Mouse (Mus musculus): ENCODE results near the gene Ucn3. TPM values are rescaled to one million over a fixed set of nuclear protein-coding genes. Genes with fewer than 3 reads are reported as not detected.

Ucn3 gene
- 26.9 TPM for polyA plus RNA-seq (2015; fragmentation: Illumina TruSeq; extraction: RNeasy Lipid Tissue Mini Kit (QIAGEN cat#74804); ENCODE audit: insufficient read depth, low read depth, low replicate concordance)

DNA sequence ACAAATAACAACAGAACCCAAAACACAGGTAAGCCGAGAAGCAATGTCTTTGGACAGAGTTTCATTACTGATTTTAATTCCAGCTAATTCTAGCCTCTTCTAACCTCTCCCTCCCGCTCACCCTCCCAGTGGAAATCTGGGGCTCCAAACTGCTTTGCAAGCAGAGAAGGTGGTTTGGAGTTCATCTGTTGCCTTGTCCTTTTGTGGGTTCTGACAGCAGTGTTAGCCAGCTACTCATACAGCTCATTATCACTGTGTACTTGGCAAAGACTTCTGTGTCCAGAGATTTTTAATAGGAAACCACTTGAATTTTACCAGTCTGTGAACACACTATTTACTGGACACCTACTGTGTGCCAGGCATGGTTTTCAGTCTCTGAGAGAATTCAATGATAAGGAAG lies at the start of gene Ucn3:
Ucn3 (minus strand) TSS at position 101 of the 400 bp plus-strand sequence.

DNA sequence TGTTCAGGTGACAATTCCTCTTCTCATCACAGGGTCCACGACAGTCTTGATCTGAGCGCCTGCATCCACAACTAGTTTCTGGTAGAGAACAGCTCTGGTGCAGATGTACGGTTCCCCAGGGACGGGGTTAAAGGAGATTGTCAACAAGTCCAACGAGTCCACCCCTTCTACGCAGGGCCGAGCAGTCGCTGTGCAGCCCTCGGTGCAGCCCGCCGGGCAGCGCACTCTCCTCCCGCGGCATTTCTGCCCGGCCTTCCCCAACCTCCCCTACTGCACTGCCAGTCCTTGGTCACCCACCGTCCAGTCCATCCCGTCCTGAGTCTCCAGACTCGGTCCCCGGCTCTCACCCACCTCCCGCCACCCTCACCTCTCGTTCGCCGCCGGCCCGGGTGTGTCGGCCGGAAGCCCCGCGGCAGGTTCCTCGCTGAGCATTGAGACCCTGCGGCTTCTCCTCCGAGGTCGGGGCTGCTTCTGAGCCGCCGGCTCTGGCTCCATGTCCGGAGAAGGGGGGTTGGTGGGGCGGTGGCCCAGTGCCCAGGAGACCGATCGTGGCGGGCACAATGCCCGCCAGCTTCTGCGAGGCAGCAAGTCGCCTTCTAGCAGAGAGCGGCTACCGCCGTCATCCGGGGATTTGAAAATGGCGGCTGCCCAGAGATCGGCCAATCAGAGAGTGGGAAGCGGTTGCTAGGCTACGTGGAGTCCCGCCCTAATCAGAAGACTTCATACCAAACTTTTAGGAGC lies 27.4 kb downstream of the Ucn3 start, which contains the start of the genes Net1 and Tubal3:
Net1 (minus strand) TSS at position 650 of the 741 bp plus-strand sequence.
Tubal3 (plus strand) TSS at position 704 of the 741 bp plus-strand sequence.

Other genes starting within 250 kb of the Ucn3 start
- not detected for gene Calml3, start 141.0 kb downstream of the Ucn3 start, polyA plus RNA-seq (2015; fragmentation: Illumina TruSeq; extraction: RNeasy Lipid Tissue Mini Kit (QIAGEN cat#74804); ENCODE audit: insufficient read depth, low read depth, low replicate concordance)
- gene Calm4, start 107.6 kb downstream of the Ucn3 start, polyA plus RNA-seq (2015; fragmentation: Illumina TruSeq; extraction: RNeasy Lipid Tissue Mini Kit (QIAGEN cat#74804); ENCODE audit: insufficient read depth, low read depth, low replicate concordance), result not detected
- not detected for gene Calm5, start 91.2 kb downstream of the Ucn3 start, polyA plus RNA-seq (2015; fragmentation: Illumina TruSeq; extraction: RNeasy Lipid Tissue Mini Kit (QIAGEN cat#74804); ENCODE audit: insufficient read depth, low read depth, low replicate concordance)
- gene Net1, start 27.1 kb downstream of the Ucn3 start, polyA plus RNA-seq (2015; fragmentation: Illumina TruSeq; extraction: RNeasy Lipid Tissue Mini Kit (QIAGEN cat#74804); ENCODE audit: insufficient read depth, low read depth, low replicate concordance), result 6.7 TPM
- gene Tubal3, start 27.1 kb downstream of the Ucn3 start, polyA plus RNA-seq (2015; fragmentation: Illumina TruSeq; extraction: RNeasy Lipid Tissue Mini Kit (QIAGEN cat#74804); ENCODE audit: insufficient read depth, low read depth, low replicate concordance), result not detected
- 2.6 TPM for gene Akr1c14, start 103.7 kb upstream of the Ucn3 start, polyA plus RNA-seq (2015; fragmentation: Illumina TruSeq; extraction: RNeasy Lipid Tissue Mini Kit (QIAGEN cat#74804); ENCODE audit: insufficient read depth, low read depth, low replicate concordance)
- gene Akr1c18, start 205.3 kb upstream of the Ucn3 start, polyA plus RNA-seq (2015; fragmentation: Illumina TruSeq; extraction: RNeasy Lipid Tissue Mini Kit (QIAGEN cat#74804); ENCODE audit: insufficient read depth, low read depth, low replicate concordance), result not detected
- 4.8 TPM for gene Akr1c13, start 245.8 kb upstream of the Ucn3 start, polyA plus RNA-seq (2015; fragmentation: Illumina TruSeq; extraction: RNeasy Lipid Tissue Mini Kit (QIAGEN cat#74804); ENCODE audit: insufficient read depth, low read depth, low replicate concordance)

Measured in pancreas, adult 10 weeks (tissue).